Mouse (Mus musculus) forebrain, embryonic 14.5 days (tissue): ENCODE results near the gene E030030I06Rik. TPM values are rescaled to one million over a fixed set of nuclear protein-coding genes. Genes with fewer than 3 reads are reported as not detected.
"Not testable (repeated sequence)": the region's sequence is repeated elsewhere in the genome, so short reads cannot be mapped to it uniquely, and the experiment has no call there.

ENCODE experiments used
- ATAC-seq: fragments of 200-750 bp; cut with Nextera tagmentation; 2 replicates; pipeline ENCODE4 v1.8.0; 2017; ENCODE audit warnings: mild to moderate bottlenecking, moderate library complexity
- DNase-seq: peaks from one replicate; pipeline ENCODE4 v3.0.0-alpha.2; 2015; ENCODE audit warnings: low spot score
- H3K27ac ChIP-seq: fragments of 300-500 bp; sonication (generic); 2 replicates; pipeline ENCODE4 v1.5.1; 2014; ENCODE audit warnings: low read depth, mild to moderate bottlenecking, control low read depth, low read length, moderate library complexity
- H3K27me3 ChIP-seq: fragments of 300-500 bp; sonication (generic); replicated peaks from 2 replicates; pipeline ENCODE4 v1.6.1; 2014; ENCODE audit warnings: low read length, control low read depth, mixed read lengths; ENCODE audit not compliant: control insufficient read depth, insufficient read depth
- H3K36me3 ChIP-seq: fragments of 300-500 bp; sonication (generic); 2 replicates; pipeline ENCODE4 v1.6.1; 2014; ENCODE audit warnings: low read length, control low read depth; ENCODE audit not compliant: control insufficient read depth, insufficient read depth
- H3K4me1 ChIP-seq: fragments of 300-500 bp; sonication (generic); 2 replicates; pipeline ENCODE4 v1.6.1; 2014; ENCODE audit warnings: antibody characterized with exemption, low read length, control low read depth; ENCODE audit not compliant: control insufficient read depth, insufficient read depth
- H3K4me2 ChIP-seq: fragments of 300-500 bp; sonication (generic); 2 replicates; pipeline ENCODE4 v1.6.1; 2014; ENCODE audit warnings: mild to moderate bottlenecking, control low read depth, low read length
- H3K4me3 ChIP-seq: fragments of 300-500 bp; sonication (generic); 2 replicates; pipeline ENCODE4 v1.5.1; 2014; ENCODE audit warnings: low read depth, low read length, control low read depth
- H3K9ac ChIP-seq: fragments of 300-500 bp; sonication (generic); 2 replicates; pipeline ENCODE4 v1.6.1; 2014; ENCODE audit warnings: mild to moderate bottlenecking, low read length, control low read depth, moderate library complexity
- H3K9me3 ChIP-seq: fragments of 300-500 bp; sonication (generic); replicated peaks from 2 replicates; pipeline ENCODE4 v1.6.1; 2016; ENCODE audit warnings: low read length, control low read depth, mixed read lengths; ENCODE audit not compliant: control insufficient read depth
- WGBS: fragments of 180-500 bp; shearing (Covaris S2); extraction: QIAGEN DNeasy Blood & Tissue Kit; methylation state at CpG from one replicate; pipeline ENCODE4 v1.1.7; 2014; 5-methylcytosine and 5-hydroxymethylcytosine counted together
- polyA plus RNA-seq: library from polyadenylated mRNA; unstranded; fragments of >200 nt; fragmentation: Nextera tagmentation; extraction: Ambion mirVana; gene quantifications from 2 replicates; pipeline ENCODE4 v1.2.1, GENCODE M21; 2014

E030030I06Rik gene
- polyA plus RNA-seq, 1 experiment from 2014 or later: 6.5 TPM

- no peaks in the 10 kb centered on the region for H3K9me3 ChIP-seq
- H3K4me1 ChIP-seq: peaks cover 3% of the 10 kb centered on the region; the same call in 1 of the 2 replicates
- DNase-seq: no peak
- ATAC-seq: no peak
- WGBS: 0% methylated on average over 3 of the region's 3 CpGs
- H3K36me3 ChIP-seq: no peaks in the 10 kb centered on the region
- H3K4me3 ChIP-seq: no peak overlapping the region
- H3K27me3 ChIP-seq: peaks cover 62% of the 10 kb centered on the region
- H3K27ac ChIP-seq: no peak overlapping the region
- no peak overlapping the region for H3K4me2 ChIP-seq
- no peak overlapping the region for H3K9ac ChIP-seq
These were observed 6.1 kb upstream of the E030030I06Rik start for GRCm38 (mm10) chr10:22154871-22155799.

GRCm38 (mm10) chr10:22154127-22154526 is 5.1 kb upstream of the E030030I06Rik start:
- not testable (repeated sequence) for DNase-seq, H3K9ac ChIP-seq
- H3K27me3 ChIP-seq: peaks cover 56% of the 10 kb centered on the region

GRCm38 (mm10) chr10:22153147-22153690 is 4.1 kb upstream of the E030030I06Rik start:
- not testable (repeated sequence) for H3K27ac ChIP-seq, H3K4me3 ChIP-seq, H3K4me1 ChIP-seq, H3K36me3 ChIP-seq, H3K4me2 ChIP-seq, ATAC-seq, H3K9me3 ChIP-seq, DNase-seq, H3K9ac ChIP-seq
- WGBS: 6% methylated on average over 6 of the region's 7 CpGs
- H3K27me3 ChIP-seq: peaks cover 47% of the 10 kb centered on the region

More at GRCm38 (mm10) chr10:22154127-22154526, 5.1 kb upstream of the E030030I06Rik start:
- under 1% methylated on average over 38 of the region's 38 CpGs for WGBS
- not testable (repeated sequence) for ATAC-seq, H3K36me3 ChIP-seq, H3K9me3 ChIP-seq, H3K27ac ChIP-seq, H3K4me1 ChIP-seq
- H3K4me3 ChIP-seq: peak overlapping the region; percentile 25
- H3K4me2 ChIP-seq: peak overlapping the region; percentile 51

GRCm38 (mm10) chr10:22151863-22152640 is 3.0 kb upstream of the E030030I06Rik start:
- DNase-seq, H3K9me3 ChIP-seq, H3K36me3 ChIP-seq, H3K9ac ChIP-seq, H3K4me3 ChIP-seq, H3K27ac ChIP-seq, H3K4me1 ChIP-seq, H3K4me2 ChIP-seq, ATAC-seq: not testable (repeated sequence)
- H3K27me3 ChIP-seq: peaks cover 37% of the 10 kb centered on the region
- WGBS: 2% methylated on average over 11 of the region's 11 CpGs

- peaks cover 29% of the 10 kb centered on the region for H3K27me3 ChIP-seq
These were observed 2.2 kb upstream of the E030030I06Rik start for GRCm38 (mm10) chr10:22151056-22151862.

GRCm38 (mm10) chr10:22150593-22150992 is 1.5 kb upstream of the E030030I06Rik start:
- ATAC-seq: no peak
- no peaks in the 10 kb centered on the region for H3K9me3 ChIP-seq
- WGBS: under 1% methylated on average over 27 of the region's 27 CpGs
- H3K4me3 ChIP-seq: peak overlapping the region; percentile 53; the same call in 1 of the 2 replicates
- H3K4me1 ChIP-seq: no peaks in the 10 kb centered on the region
- peak overlapping the region; percentile 92 for H3K4me2 ChIP-seq
- H3K27ac ChIP-seq: no peak overlapping the region
- H3K27me3 ChIP-seq: peaks cover 23% of the 10 kb centered on the region
- no peaks in the 10 kb centered on the region for H3K36me3 ChIP-seq
- DNase-seq: no peak
- H3K9ac ChIP-seq: no peak overlapping the region

More at GRCm38 (mm10) chr10:22151056-22151862, 2.2 kb upstream of the E030030I06Rik start:
- H3K27ac ChIP-seq, DNase-seq, H3K4me1 ChIP-seq, H3K9ac ChIP-seq, H3K36me3 ChIP-seq, H3K9me3 ChIP-seq: not testable (repeated sequence)
- H3K4me2 ChIP-seq: 0 out of 2 replicates have a peak overlapping the region, but pooled peaks have one; percentile 12
- under 1% methylated on average over 54 of the region's 55 CpGs for WGBS
- peak overlapping the region; percentile 8; the same call in 1 of the 2 replicates for H3K4me3 ChIP-seq
- 0 out of 2 replicates have a peak, but pooled peaks have one; percentile 5 for ATAC-seq

- H3K27me3 ChIP-seq: peaks cover 16% of the 10 kb centered on the region
- peak overlapping the region; percentile 53 for H3K4me3 ChIP-seq
- WGBS: under 1% methylated on average over 50 of the region's 50 CpGs
- peak overlapping the region; percentile 92 for H3K4me2 ChIP-seq
- ATAC-seq (no peak), DNase-seq (no peak)
- H3K4me1 ChIP-seq: no peaks in the 10 kb centered on the region
- H3K9me3 ChIP-seq: no peaks in the 10 kb centered on the region
- peak overlapping the region; percentile 64; the same call in 1 of the 2 replicates for H3K9ac ChIP-seq
- H3K27ac ChIP-seq: no peak overlapping the region
- no peaks in the 10 kb centered on the region for H3K36me3 ChIP-seq
These were observed 808 bp upstream of the E030030I06Rik start for GRCm38 (mm10) chr10:22149691-22150465.
